Mouse (Mus musculus) limb, embryonic 13.5 days (tissue): ENCODE results near the gene Lilrb4a. TPM values are rescaled to one million over a fixed set of nuclear protein-coding genes. Genes with fewer than 3 reads are reported as not detected.
"Not testable (repeated sequence)": the region's sequence is repeated elsewhere in the genome, so short reads cannot be mapped to it uniquely, and the experiment has no call there.

Source experiments
- ATAC-seq: fragments of 200-750 bp; cut with Nextera tagmentation; 2 replicates; pipeline ENCODE4 v1.8.0; 2017; ENCODE audit warnings: low read depth, moderate number of reproducible peaks, moderate TSS enrichment; ENCODE audit not compliant: low FRiP score
- H3K27ac ChIP-seq: fragments of 300-500 bp; sonication (generic); 2 replicates; pipeline ENCODE4 v1.5.1; 2015; ENCODE audit warnings: inconsistent platforms, mild to moderate bottlenecking, moderate library complexity
- H3K27me3 ChIP-seq: fragments of 300-500 bp; sonication (generic); 2 replicates; pipeline ENCODE4 v1.6.1; 2015; ENCODE audit warnings: mild to moderate bottlenecking, inconsistent platforms
- H3K36me3 ChIP-seq: fragments of 300-500 bp; sonication (generic); 2 replicates; pipeline ENCODE4 v1.6.1; 2015; ENCODE audit warnings: inconsistent platforms, mild to moderate bottlenecking, moderate library complexity
- H3K4me1 ChIP-seq: fragments of 300-500 bp; sonication (generic); 2 replicates; pipeline ENCODE4 v1.6.1; 2015; ENCODE audit warnings: inconsistent platforms
- H3K4me2 ChIP-seq: fragments of 300-500 bp; sonication (generic); replicated peaks from 2 replicates; pipeline ENCODE4 v1.6.1; 2015; ENCODE audit warnings: inconsistent platforms, mild to moderate bottlenecking, moderate library complexity
- H3K4me3 ChIP-seq: fragments of 300-500 bp; sonication (generic); 2 replicates; pipeline ENCODE4 v1.5.1; 2015; ENCODE audit warnings: moderate library complexity, mild to moderate bottlenecking, inconsistent platforms
- H3K9ac ChIP-seq: fragments of 300-500 bp; sonication (generic); 2 replicates; pipeline ENCODE4 v1.6.1; 2015; ENCODE audit warnings: mild to moderate bottlenecking, inconsistent platforms
- H3K9me3 ChIP-seq: fragments of 300-500 bp; sonication (generic); 2 replicates; pipeline ENCODE4 v1.6.1; 2016; ENCODE audit warnings: inconsistent platforms
- WGBS: fragments of 180-500 bp; shearing (Covaris S2); methylation state at CpG from one replicate; pipeline ENCODE4 v1.1.7; 2015; 5-methylcytosine and 5-hydroxymethylcytosine counted together
- polyA plus RNA-seq: library from polyadenylated mRNA; unstranded; fragments of >200 nt; fragmentation: Nextera tagmentation; extraction: Ambion mirVana; gene quantifications from 2 replicates; pipeline ENCODE4 v1.2.1, GENCODE M21; 2015

Gene Lilrb4a
- polyA plus RNA-seq = 2.6 and 3.1 TPM in 2 replicates

GRCm38 (mm10) chr10:51490691-51491090 is at the start of gene Lilrb4a:
Gene Lilrb4a (plus strand): TSS chr10:51490956.
- not testable (repeated sequence) for H3K9me3 ChIP-seq, H3K4me2 ChIP-seq, ATAC-seq, H3K36me3 ChIP-seq, H3K27me3 ChIP-seq, H3K4me1 ChIP-seq, H3K27ac ChIP-seq, H3K4me3 ChIP-seq, H3K9ac ChIP-seq
- WGBS = no CpG with 5 or more reads among the region's 2 CpGs

GRCm38 (mm10) chr10:51451610-51452009 is 39.1 kb upstream of the Lilrb4a start:
- Histone ChIP-seq H3K4me2 (no peak overlapping the region), H3K9me3 (no peaks in the 10 kb centered on the region), H3K27ac (no peak overlapping the region), H3K4me3 (no peak overlapping the region), H3K9ac (no peak overlapping the region), H3K27me3 (no peaks in the 10 kb centered on the region), H3K36me3 (no peaks in the 10 kb centered on the region), H3K4me1 (no peaks in the 10 kb centered on the region)
- ATAC-seq = no peak
- WGBS = 74% methylated on average over 4 of the region's 4 CpGs

- Histone ChIP-seq H3K4me2 (no peak overlapping the region), H3K4me1 (no peaks in the 10 kb centered on the region), H3K27ac (no peak overlapping the region), H3K9me3 (no peaks in the 10 kb centered on the region), H3K27me3 (no peaks in the 10 kb centered on the region), H3K36me3 (no peaks in the 10 kb centered on the region), H3K4me3 (no peak overlapping the region), H3K9ac (no peak overlapping the region)
- 69% methylated on average over 1 of the region's 1 CpGs for WGBS
- no peak for ATAC-seq
These were observed 37.0 kb upstream of the Lilrb4a start for GRCm38 (mm10) chr10:51453616-51454298.

GRCm38 (mm10) chr10:51454365-51454764 is 36.4 kb upstream of the Lilrb4a start:
- Histone ChIP-seq H3K9me3 (no peaks in the 10 kb centered on the region), H3K4me3 (no peak overlapping the region), H3K4me2 (no peak overlapping the region), H3K27me3 (no peaks in the 10 kb centered on the region), H3K4me1 (no peaks in the 10 kb centered on the region), H3K27ac (no peak overlapping the region), H3K9ac (no peak overlapping the region), H3K36me3 (no peaks in the 10 kb centered on the region)
- ATAC-seq = no peak
- WGBS = 47% methylated on average over 1 of the region's 1 CpGs

- H3K27ac ChIP-seq = no peak overlapping the region
- no peaks in the 10 kb centered on the region for H3K27me3 ChIP-seq
- H3K4me1 ChIP-seq = no peaks in the 10 kb centered on the region
- no peak for ATAC-seq
- no peak overlapping the region for H3K9ac ChIP-seq
- no peak overlapping the region for H3K4me3 ChIP-seq
- WGBS = 73% methylated on average over 1 of the region's 1 CpGs
- H3K36me3 ChIP-seq = no peaks in the 10 kb centered on the region
- no peaks in the 10 kb centered on the region for H3K9me3 ChIP-seq
- no peak overlapping the region for H3K4me2 ChIP-seq
These were observed 35.0 kb upstream of the Lilrb4a start for GRCm38 (mm10) chr10:51455762-51456161.

- no peak for ATAC-seq
- Histone ChIP-seq H3K27me3 (no peaks in the 10 kb centered on the region), H3K4me3 (no peak overlapping the region), H3K9me3 (no peaks in the 10 kb centered on the region), H3K27ac (no peak overlapping the region), H3K4me2 (no peak overlapping the region), H3K4me1 (no peaks in the 10 kb centered on the region), H3K9ac (no peak overlapping the region), H3K36me3 (no peaks in the 10 kb centered on the region)
- 77% methylated on average over 4 of the region's 4 CpGs for WGBS
These were observed 34.4 kb upstream of the Lilrb4a start for GRCm38 (mm10) chr10:51456369-51456768.

GRCm38 (mm10) chr10:51463800-51464199 is 27.0 kb upstream of the Lilrb4a start:
- H3K4me2 ChIP-seq, H3K27ac ChIP-seq, H3K4me3 ChIP-seq, H3K36me3 ChIP-seq, H3K9ac ChIP-seq, H3K4me1 ChIP-seq, H3K9me3 ChIP-seq, ATAC-seq, H3K27me3 ChIP-seq: not testable (repeated sequence)
- WGBS = 61% methylated on average over 4 of the region's 4 CpGs

- H3K9me3 ChIP-seq, ATAC-seq, H3K9ac ChIP-seq, H3K4me3 ChIP-seq, H3K27ac ChIP-seq, H3K27me3 ChIP-seq, H3K4me1 ChIP-seq, H3K4me2 ChIP-seq, H3K36me3 ChIP-seq: not testable (repeated sequence)
- 97% methylated on average over 1 of the region's 3 CpGs for WGBS
These were observed 10.4 kb upstream of the Lilrb4a start, which contains the start of the genes Gm49339 and Lilr4b for GRCm38 (mm10) chr10:51480397-51480796. Gene Gm49339 (plus strand): TSS chr10:51480612. Gene Lilr4b (plus strand): TSS chr10:51480632.

GRCm38 (mm10) chr10:51520021-51520420 is 29.3 kb downstream of the Lilrb4a start:
- Histone ChIP-seq H3K27ac (no peak overlapping the region), H3K4me2 (no peak overlapping the region), H3K9ac (no peak overlapping the region), H3K36me3 (no peaks in the 10 kb centered on the region), H3K9me3 (no peaks in the 10 kb centered on the region), H3K27me3 (no peaks in the 10 kb centered on the region), H3K4me3 (no peak overlapping the region), H3K4me1 (no peaks in the 10 kb centered on the region)
- ATAC-seq = no peak

- no peaks in the 10 kb centered on the region for H3K9me3 ChIP-seq
- H3K4me1 ChIP-seq = no peaks in the 10 kb centered on the region
- no peaks in the 10 kb centered on the region for H3K36me3 ChIP-seq
- no peak overlapping the region for H3K27ac ChIP-seq
- no peak overlapping the region for H3K4me3 ChIP-seq
- no peak for ATAC-seq
- no peak overlapping the region for H3K4me2 ChIP-seq
- no peak overlapping the region for H3K9ac ChIP-seq
- no peaks in the 10 kb centered on the region for H3K27me3 ChIP-seq
These were observed 30.7 kb downstream of the Lilrb4a start for GRCm38 (mm10) chr10:51521453-51521852.

GRCm38 (mm10) chr10:51526090-51526489 is 35.3 kb downstream of the Lilrb4a start:
- Histone ChIP-seq H3K27ac (no peak overlapping the region), H3K36me3 (no peaks in the 10 kb centered on the region), H3K4me2 (no peak overlapping the region), H3K9me3 (no peaks in the 10 kb centered on the region), H3K4me1 (no peaks in the 10 kb centered on the region), H3K4me3 (no peak overlapping the region), H3K9ac (no peak overlapping the region), H3K27me3 (no peaks in the 10 kb centered on the region)
- no peak for ATAC-seq
- WGBS = 75% methylated on average over 7 of the region's 7 CpGs

- H3K4me1 ChIP-seq = no peaks in the 10 kb centered on the region
- no peaks in the 10 kb centered on the region for H3K36me3 ChIP-seq
- no peak overlapping the region for H3K27ac ChIP-seq
- ATAC-seq = no peak
- no peak overlapping the region for H3K4me2 ChIP-seq
- H3K27me3 ChIP-seq = no peaks in the 10 kb centered on the region
- no peak overlapping the region for H3K9ac ChIP-seq
- WGBS = 79% methylated on average over 4 of the region's 4 CpGs
- no peak overlapping the region for H3K4me3 ChIP-seq
- H3K9me3 ChIP-seq = no peaks in the 10 kb centered on the region
These were observed 35.9 kb downstream of the Lilrb4a start for GRCm38 (mm10) chr10:51526633-51527032.

- Histone ChIP-seq H3K9me3 (no peaks in the 10 kb centered on the region), H3K4me3 (no peak overlapping the region), H3K27me3 (no peaks in the 10 kb centered on the region), H3K4me2 (no peak overlapping the region), H3K4me1 (no peaks in the 10 kb centered on the region), H3K27ac (no peak overlapping the region), H3K36me3 (no peaks in the 10 kb centered on the region), H3K9ac (no peak overlapping the region)
- WGBS = 76% methylated on average over 8 of the region's 8 CpGs
- no peak for ATAC-seq
These were observed 38.2 kb downstream of the Lilrb4a start for GRCm38 (mm10) chr10:51528840-51529434.
